Mouse (Mus musculus) hindbrain, embryonic 16.5 days (tissue): Measurements from ENCODE around the gene Nlrc4. TPM values are rescaled to one million over a fixed set of nuclear protein-coding genes. Genes with fewer than 3 reads are reported as not detected.

Experiments used
- ATAC-seq: fragments of 200-750 bp; cut with Nextera tagmentation; 2 replicates; pipeline ENCODE4 v1.8.0; 2017; ENCODE audit warnings: moderate TSS enrichment, moderate library complexity
- H3K27ac ChIP-seq: fragments of 300-500 bp; sonication (generic); 2 replicates; pipeline ENCODE4 v1.5.1; 2014; ENCODE audit warnings: low read depth, mild to moderate bottlenecking, control low read depth, low read length, moderate library complexity
- H3K27me3 ChIP-seq: fragments of 300-500 bp; sonication (generic); replicated peaks from 2 replicates; pipeline ENCODE4 v1.6.1; 2014; ENCODE audit warnings: low read length; ENCODE audit not compliant: control insufficient read depth, insufficient read depth
- H3K36me3 ChIP-seq: fragments of 300-500 bp; sonication (generic); 2 replicates; pipeline ENCODE4 v1.6.1; 2014; ENCODE audit warnings: mild to moderate bottlenecking, low read length, moderate library complexity, mixed read lengths; ENCODE audit not compliant: control insufficient read depth, insufficient read depth
- H3K4me1 ChIP-seq: fragments of 300-500 bp; sonication (generic); 2 replicates; pipeline ENCODE4 v1.6.1; 2014; ENCODE audit warnings: low read depth, low read length; ENCODE audit not compliant: control insufficient read depth, insufficient read depth
- H3K4me2 ChIP-seq: fragments of 300-500 bp; sonication (generic); 2 replicates; pipeline ENCODE4 v1.6.1; 2014; ENCODE audit warnings: mild to moderate bottlenecking, low read length, control low read depth, moderate library complexity
- H3K4me3 ChIP-seq: fragments of 300-500 bp; sonication (generic); 2 replicates; pipeline ENCODE4 v1.5.1; 2014; ENCODE audit warnings: mild to moderate bottlenecking, low read length, control low read depth, moderate library complexity
- H3K9ac ChIP-seq: fragments of 300-500 bp; sonication (generic); 2 replicates; pipeline ENCODE4 v1.6.1; 2014; ENCODE audit warnings: low read depth, mild to moderate bottlenecking, control low read depth, low read length, moderate library complexity
- H3K9me3 ChIP-seq: fragments of 300-500 bp; sonication (generic); 2 replicates; pipeline ENCODE4 v1.6.1; 2014; ENCODE audit warnings: mild to moderate bottlenecking, low read length, moderate library complexity; ENCODE audit not compliant: control insufficient read depth
- WGBS: fragments of 180-500 bp; shearing (Covaris S2); extraction: QIAGEN DNeasy Blood & Tissue Kit; methylation state at CpG from one replicate; pipeline ENCODE4 v1.1.7; 2014; 5-methylcytosine and 5-hydroxymethylcytosine counted together
- polyA plus RNA-seq: library from polyadenylated mRNA; unstranded; fragments of >200 nt; fragmentation: Nextera tagmentation; extraction: Ambion mirVana; gene quantifications from 2 replicates; pipeline ENCODE4 v1.2.1, GENCODE M21; 2015

The Nlrc4 gene
- polyA plus RNA-seq, 1 experiment from 2014 or later, result 0.20 TPM

- no peaks in the 10 kb centered on the region for H3K36me3 ChIP-seq
- H3K27me3 ChIP-seq, result no peaks in the 10 kb centered on the region
- no peaks in the 10 kb centered on the region for H3K9me3 ChIP-seq
- peaks cover 11% of the 10 kb centered on the region for H3K4me1 ChIP-seq
- H3K9ac ChIP-seq, result no peak overlapping the region
- no peak for ATAC-seq
- H3K4me2 ChIP-seq, result no peak overlapping the region
- no peak overlapping the region for H3K4me3 ChIP-seq
- 81% methylated on average over 2 of the region's 2 CpGs for WGBS
- no peak overlapping the region for H3K27ac ChIP-seq
Observed at GRCm38 (mm10) chr17:74394381-74394780, 64.6 kb downstream of the Nlrc4 start.

- Histone ChIP-seq H3K4me1 (peaks cover 2% of the 10 kb centered on the region), H3K27me3 (no peaks in the 10 kb centered on the region), H3K27ac (no peak overlapping the region), H3K9me3 (no peaks in the 10 kb centered on the region), H3K4me2 (no peak overlapping the region), H3K9ac (no peak overlapping the region), H3K36me3 (peaks cover 12% of the 10 kb centered on the region), H3K4me3 (no peak overlapping the region)
- 80% methylated on average over 3 of the region's 3 CpGs for WGBS
- ATAC-seq, result no peak
Observed at GRCm38 (mm10) chr17:74389847-74390246, 69.1 kb downstream of the Nlrc4 start.

GRCm38 (mm10) chr17:74386657-74387056, 72.3 kb downstream of the Nlrc4 start:
- Histone ChIP-seq H3K27me3 (no peaks in the 10 kb centered on the region), H3K4me3 (no peak overlapping the region), H3K4me2 (no peak overlapping the region), H3K9me3 (no peaks in the 10 kb centered on the region), H3K27ac (no peak overlapping the region), H3K4me1 (no peaks in the 10 kb centered on the region), H3K36me3 (peaks cover 31% of the 10 kb centered on the region), H3K9ac (no peak overlapping the region)
- ATAC-seq, result no peak

- ATAC-seq, result no peak
- 100% methylated on average over 1 of the region's 1 CpGs for WGBS
Observed at GRCm38 (mm10) chr17:74376916-74377315, 82.0 kb downstream of the Nlrc4 start.

More at GRCm38 (mm10) chr17:74376916-74377315, 82.0 kb downstream of the Nlrc4 start:
- Histone ChIP-seq H3K27me3 (no peaks in the 10 kb centered on the region), H3K9me3 (no peaks in the 10 kb centered on the region), H3K4me3 (no peak overlapping the region), H3K36me3 (peaks cover 41% of the 10 kb centered on the region), H3K9ac (no peak overlapping the region), H3K4me2 (no peak overlapping the region), H3K27ac (no peak overlapping the region), H3K4me1 (no peaks in the 10 kb centered on the region)

Other genes starting within 250 kb of the Nlrc4 start
- 52.9 and 56.1 TPM in 2 replicates for gene Memo1, start 163.6 kb downstream of the Nlrc4 start, polyA plus RNA-seq
- 207 and 221 TPM in 2 replicates for gene Dpy30, start 135.2 kb downstream of the Nlrc4 start, polyA plus RNA-seq
- 17.3 and 19.4 TPM in 2 replicates for gene Spast, start 120.2 kb downstream of the Nlrc4 start, polyA plus RNA-seq
- gene Slc30a6, start 63.5 kb downstream of the Nlrc4 start, polyA plus RNA-seq, result 30.7 and 31.8 TPM in 2 replicates
- 44.8 and 51.3 TPM in 2 replicates for gene Yipf4, start 30.4 kb upstream of the Nlrc4 start, polyA plus RNA-seq
- 61.9 and 68.1 TPM in 2 replicates for gene Birc6, start 69.2 kb upstream of the Nlrc4 start, polyA plus RNA-seq